Mouse (Mus musculus) activated CD4-positive, CD25-positive, alpha-beta regulatory T cell (primary cell): Measurements from ENCODE around the gene Rapgef2. TPM values are rescaled to one million over a fixed set of nuclear protein-coding genes. Genes with fewer than 3 reads are reported as not detected.

Experiments
- polyA plus RNA-seq, 2 experiments: library from polyadenylated mRNA; unstranded; fragments of 100-300 nt; shearing (Covaris generic); gene quantifications; one replicate each; pipeline ENCODE4 v1.2.1; 2017

Rapgef2 gene
- 10 to 100 TPM; 15.9 to 21.0 TPM for polyA plus RNA-seq

DNA sequence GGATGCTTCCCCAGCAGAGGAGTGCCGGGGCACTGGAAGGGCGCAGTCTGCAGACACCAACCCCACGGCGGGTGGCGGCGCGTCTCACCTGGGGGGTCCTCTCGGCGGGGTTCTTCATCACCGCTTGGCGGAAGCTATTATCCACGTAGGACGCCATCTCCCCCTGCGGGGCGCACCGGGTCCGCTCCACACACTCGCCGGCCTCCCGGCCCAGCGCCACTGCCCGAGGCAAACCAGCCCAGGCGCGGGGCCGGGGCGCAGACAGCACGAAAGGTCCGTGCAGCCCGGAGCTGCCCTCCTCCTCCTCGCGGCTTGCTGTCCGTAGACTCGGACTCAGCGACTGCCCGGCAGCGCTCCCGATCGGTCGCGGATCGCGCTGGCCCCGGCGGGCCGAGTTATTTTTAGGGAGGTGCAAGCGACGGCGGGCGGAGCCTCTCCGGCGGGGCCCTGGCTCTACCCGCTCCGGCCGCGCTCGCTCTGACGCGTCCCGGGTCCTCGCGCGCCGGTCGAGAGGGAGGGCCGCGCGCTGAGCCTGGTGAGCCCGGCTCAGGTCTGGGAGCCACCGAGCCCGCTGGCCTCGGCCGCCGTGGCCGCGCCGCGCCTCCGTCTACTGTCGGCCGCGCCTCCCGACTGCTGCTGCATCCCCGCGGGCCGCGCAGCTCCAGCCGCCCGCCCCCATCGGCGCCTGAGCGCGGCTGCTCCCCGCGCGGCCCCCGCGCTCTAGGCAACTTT is at the start of gene Rapgef2:
Gene Rapgef2, minus strand, starts transcription at position 142 of the 732 bp plus-strand sequence.

Other genes starting within 250 kb of the Rapgef2 start
- gene Gm17359, start 50.1 kb upstream of the Rapgef2 start, polyA plus RNA-seq: not detected